Mouse (Mus musculus): ENCODE data around the gene Ltc4s. TPM values are rescaled to one million over a fixed set of nuclear protein-coding genes. Genes with fewer than 3 reads are reported as not detected.

Gene Ltc4s
- polyA plus RNA-seq, 1 experiment from 2014 or later = 2.9 TPM

DNA sequence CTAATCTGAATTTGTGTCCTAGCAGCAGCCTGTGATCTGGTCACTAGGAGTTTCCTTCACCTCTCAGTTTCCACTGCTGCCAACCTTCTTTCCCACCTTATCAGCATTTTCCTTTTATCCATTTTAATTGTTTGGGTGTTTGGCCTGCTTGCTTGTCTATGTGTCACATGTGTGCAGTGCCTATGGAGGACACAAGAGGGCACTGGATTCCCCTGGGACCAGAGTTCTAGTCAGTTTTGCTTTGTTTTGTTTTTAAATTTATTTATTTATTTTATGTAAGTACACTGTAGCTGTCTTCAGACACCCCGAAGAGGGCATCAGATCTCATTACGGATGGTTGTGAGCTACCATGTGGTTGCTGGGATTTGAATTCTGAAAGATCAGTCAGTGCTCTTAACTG, 30.7 kb upstream of the Ltc4s start:
- Histone ChIP-seq H3K9ac (replicated peaks) (no peak overlapping the region), H3K9me3 (replicated peaks) (no peaks in the 10 kb centered on the region), H3K4me2 (no peak overlapping the region), H3K27me3 (replicated peaks) (no peaks in the 10 kb centered on the region), H3K27ac (replicated peaks) (no peak overlapping the region), H3K36me3 (peaks cover 26% of the 10 kb centered on the region), H3K4me1 (0 out of 2 replicates have a peak, but pooled peaks cover 4% of the 10 kb centered on the region), H3K4me3 (replicated peaks) (no peak overlapping the region)
- 91% methylated on average over 2 of the region's 2 CpGs for WGBS
- ATAC-seq (ENCODE audit: low FRiP score) = no peak

DNA sequence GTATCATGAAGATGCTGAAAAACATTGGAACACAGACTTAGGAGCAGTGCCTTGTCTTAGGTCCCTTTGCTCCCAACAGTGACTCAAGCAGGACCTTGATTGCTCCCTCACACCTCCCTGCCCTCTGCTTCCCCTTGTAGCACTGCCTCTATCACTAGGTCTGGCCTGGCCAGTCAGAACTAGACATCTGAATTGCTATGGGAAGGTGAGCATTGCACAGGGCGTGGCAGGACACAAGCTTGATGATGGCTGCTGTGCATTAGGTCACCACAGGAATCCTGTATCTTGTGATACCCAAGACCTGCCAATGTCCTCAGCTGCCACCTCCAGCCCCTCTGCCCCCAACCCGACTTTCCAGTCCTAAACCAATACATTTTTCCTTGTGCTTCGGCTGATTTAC, 28.6 kb upstream of the Ltc4s start:
- Histone ChIP-seq H3K4me2 (no peak overlapping the region), H3K9ac (replicated peaks) (no peak overlapping the region), H3K4me1 (no peaks in the 10 kb centered on the region), H3K4me3 (replicated peaks) (no peak overlapping the region), H3K9me3 (replicated peaks) (no peaks in the 10 kb centered on the region), H3K36me3 (peaks cover 42% of the 10 kb centered on the region), H3K27ac (replicated peaks) (no peak overlapping the region), H3K27me3 (replicated peaks) (no peaks in the 10 kb centered on the region)
- no peak for ATAC-seq (ENCODE audit: low FRiP score)
- 96% methylated on average over 3 of the region's 3 CpGs for WGBS

DNA sequence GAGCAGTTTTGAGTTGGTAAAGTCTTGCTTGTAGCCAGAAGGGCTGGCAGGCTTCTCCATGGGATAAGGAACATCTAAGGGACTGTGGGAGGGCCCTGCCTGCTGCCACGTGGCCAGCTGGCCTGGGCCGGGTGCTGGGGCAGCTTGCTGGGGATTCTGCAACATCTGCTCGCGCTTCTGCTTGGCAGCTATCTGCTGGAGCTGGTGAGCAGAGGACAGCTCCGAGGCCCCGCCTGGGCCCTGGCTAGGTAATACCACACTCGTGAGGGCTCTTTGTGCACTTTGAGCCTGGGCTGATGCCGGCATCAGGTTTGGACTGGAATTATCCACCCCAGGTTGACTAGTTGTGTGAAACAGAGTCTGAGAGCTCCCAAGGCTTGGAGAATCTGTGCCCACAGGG, 27.5 kb upstream of the Ltc4s start:
- no peaks in the 10 kb centered on the region for H3K4me1 ChIP-seq
- H3K9ac ChIP-seq (replicated peaks) = no peak overlapping the region
- H3K4me2 ChIP-seq = no peak overlapping the region
- H3K4me3 ChIP-seq (replicated peaks) = no peak overlapping the region
- ATAC-seq (ENCODE audit: low FRiP score) = no peak
- H3K27ac ChIP-seq (replicated peaks) = no peak overlapping the region
- H3K9me3 ChIP-seq (replicated peaks) = no peaks in the 10 kb centered on the region
- no peaks in the 10 kb centered on the region for H3K27me3 ChIP-seq (replicated peaks)
- peaks cover 53% of the 10 kb centered on the region for H3K36me3 ChIP-seq
- 83% methylated on average over 8 of the region's 8 CpGs for WGBS

DNA sequence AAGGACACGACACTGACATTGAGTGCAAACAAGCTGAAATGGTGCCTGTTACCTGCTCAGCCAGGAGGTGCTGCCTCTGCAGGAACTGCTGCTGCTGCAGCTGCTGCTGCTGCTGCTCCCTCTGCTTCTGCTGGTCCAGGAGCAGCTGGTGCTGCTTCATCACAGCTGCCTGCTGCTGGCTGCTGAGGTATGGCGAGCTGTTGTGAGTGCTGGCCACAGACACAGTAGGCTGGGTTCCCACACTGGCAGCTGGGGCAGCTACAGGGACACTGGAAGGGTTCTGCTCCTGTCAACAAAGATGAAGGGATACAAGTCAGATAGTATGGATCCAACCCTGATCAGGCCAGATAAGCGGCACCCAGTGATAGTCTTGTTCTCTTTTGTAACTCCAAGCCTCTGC, 24.8 kb upstream of the Ltc4s start:
- 89% methylated on average over 3 of the region's 3 CpGs for WGBS
- Histone ChIP-seq H3K4me2 (no peak overlapping the region), H3K4me1 (no peaks in the 10 kb centered on the region), H3K27ac (replicated peaks) (no peak overlapping the region), H3K4me3 (replicated peaks) (no peak overlapping the region), H3K27me3 (replicated peaks) (no peaks in the 10 kb centered on the region), H3K36me3 (peaks cover 80% of the 10 kb centered on the region), H3K9ac (replicated peaks) (no peak overlapping the region), H3K9me3 (replicated peaks) (no peaks in the 10 kb centered on the region)
- no peak for ATAC-seq (ENCODE audit: low FRiP score)

DNA sequence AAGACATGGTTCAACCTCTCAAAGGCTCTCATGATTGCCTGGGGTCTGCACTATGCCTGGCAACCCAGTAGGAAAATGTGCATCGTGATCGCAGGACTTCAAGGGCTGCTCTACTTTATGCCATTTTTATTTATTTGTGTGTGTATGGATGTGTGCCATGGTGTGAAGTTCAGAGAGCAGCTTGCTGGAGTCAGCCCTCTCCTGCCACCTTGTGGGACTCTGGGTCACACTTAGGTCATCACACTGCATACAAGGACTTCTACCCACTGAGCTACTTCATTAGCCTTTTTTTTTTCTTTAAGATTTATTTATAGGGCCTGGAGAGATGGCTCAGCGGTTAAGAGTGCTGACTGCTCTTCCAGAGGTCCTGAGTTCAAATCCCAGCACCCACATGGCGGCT, 23.6 kb upstream of the Ltc4s start:
- no peak overlapping the region for H3K4me3 ChIP-seq (replicated peaks)
- H3K27me3 ChIP-seq (replicated peaks) = no peaks in the 10 kb centered on the region
- H3K4me2 ChIP-seq = no peak overlapping the region
- H3K9me3 ChIP-seq (replicated peaks) = no peaks in the 10 kb centered on the region
- peaks cover 87% of the 10 kb centered on the region for H3K36me3 ChIP-seq
- no peaks in the 10 kb centered on the region for H3K4me1 ChIP-seq
- no peak overlapping the region for H3K9ac ChIP-seq (replicated peaks)
- no peak overlapping the region for H3K27ac ChIP-seq (replicated peaks)
- ATAC-seq (ENCODE audit: low FRiP score) = no peak
- WGBS = 92% methylated on average over 4 of the region's 4 CpGs

DNA sequence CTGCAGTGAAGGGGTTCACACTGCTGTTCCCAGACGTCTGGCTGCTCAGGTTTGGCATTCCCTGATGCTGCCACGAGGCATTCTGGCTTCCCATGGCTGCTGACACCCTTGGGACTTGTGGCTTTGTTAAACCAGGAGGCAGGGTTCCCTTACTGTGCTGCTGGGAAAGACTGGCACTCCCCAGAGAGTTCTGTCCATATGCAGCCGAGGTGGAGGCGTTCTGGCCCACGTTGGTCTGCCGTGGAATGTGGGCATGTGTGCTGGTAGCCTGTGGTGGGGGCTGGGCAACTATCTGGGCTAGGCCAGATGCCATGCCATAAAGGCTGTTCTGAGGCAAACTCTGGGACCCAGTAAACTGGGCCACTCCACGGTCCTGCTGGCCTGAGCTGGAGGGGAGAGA, 19.9 kb upstream of the Ltc4s start:
- H3K36me3 ChIP-seq = peaks cover 74% of the 10 kb centered on the region

DNA sequence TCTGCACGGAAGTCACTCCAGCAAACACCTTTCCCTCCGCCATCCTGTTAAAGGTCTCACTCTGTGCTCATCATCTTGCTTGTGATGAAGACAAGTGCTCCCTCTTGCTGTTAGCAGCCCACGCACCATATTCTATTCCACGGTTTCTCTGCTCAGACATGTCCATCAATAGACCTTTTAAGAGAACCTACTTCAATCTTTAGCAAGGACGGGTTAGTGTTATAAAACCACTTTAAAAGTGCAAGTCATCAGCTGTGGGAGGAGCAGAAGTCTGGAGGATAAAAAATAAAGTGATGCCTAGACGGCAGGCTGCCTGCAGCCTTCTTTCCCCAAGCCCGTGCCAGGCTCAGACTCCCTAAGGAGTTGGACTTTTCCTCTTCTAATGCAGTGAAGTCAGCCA, 18.2 kb upstream of the Ltc4s start:
- no peak overlapping the region for H3K27ac ChIP-seq (replicated peaks)
- no peaks in the 10 kb centered on the region for H3K27me3 ChIP-seq (replicated peaks)
- no peak overlapping the region for H3K4me2 ChIP-seq
- H3K9me3 ChIP-seq (replicated peaks) = no peaks in the 10 kb centered on the region
- ATAC-seq (ENCODE audit: low FRiP score) = no peak
- 88% methylated on average over 7 of the region's 7 CpGs for WGBS
- no peak overlapping the region for H3K4me3 ChIP-seq (replicated peaks)
- H3K36me3 ChIP-seq = peaks cover 57% of the 10 kb centered on the region
- no peak overlapping the region for H3K9ac ChIP-seq (replicated peaks)
- H3K4me1 ChIP-seq = no peaks in the 10 kb centered on the region

More for the DNA sequence above, 19.9 kb upstream of the Ltc4s start:
- Histone ChIP-seq H3K4me2 (no peak overlapping the region), H3K9me3 (replicated peaks) (no peaks in the 10 kb centered on the region), H3K4me1 (no peaks in the 10 kb centered on the region), H3K27ac (replicated peaks) (no peak overlapping the region), H3K27me3 (replicated peaks) (no peaks in the 10 kb centered on the region), H3K9ac (replicated peaks) (no peak overlapping the region), H3K4me3 (replicated peaks) (no peak overlapping the region)
- WGBS = 61% methylated on average over 7 of the region's 7 CpGs
- ATAC-seq (ENCODE audit: low FRiP score) = no peak

DNA sequence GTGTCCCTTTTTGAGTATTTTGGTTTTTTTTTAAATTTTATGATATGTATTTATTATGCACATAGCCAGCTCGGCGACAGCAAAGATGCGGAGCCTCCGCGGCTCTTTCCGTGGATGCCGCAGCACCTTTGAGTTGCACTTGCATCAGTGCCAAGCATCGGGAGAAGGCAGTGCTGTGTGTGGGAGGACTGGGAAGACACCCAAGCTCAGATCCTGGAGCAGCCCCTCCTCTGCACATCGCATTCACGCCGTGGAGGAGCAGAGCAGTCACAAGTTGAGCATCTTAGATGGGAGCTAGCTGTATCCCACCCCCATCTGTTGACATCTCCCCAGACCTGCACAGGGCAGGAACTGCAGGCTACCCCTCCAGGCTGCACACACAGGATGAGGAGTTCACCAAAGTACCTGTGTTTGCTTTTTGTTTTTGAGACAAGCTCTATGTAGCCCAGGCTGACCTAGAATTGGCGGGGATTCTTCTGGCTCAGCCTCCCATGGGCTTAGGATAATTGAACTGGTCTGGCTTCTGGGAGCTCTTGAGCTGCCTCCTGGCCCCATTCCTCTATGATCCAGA, 15.7 kb upstream of the Ltc4s start:
- Histone ChIP-seq H3K4me2 (no peak overlapping the region), H3K4me3 (replicated peaks) (no peak overlapping the region), H3K36me3 (peaks cover 32% of the 10 kb centered on the region), H3K27me3 (replicated peaks) (no peaks in the 10 kb centered on the region), H3K27ac (replicated peaks) (no peak overlapping the region), H3K9me3 (replicated peaks) (no peaks in the 10 kb centered on the region), H3K4me1 (no peaks in the 10 kb centered on the region), H3K9ac (replicated peaks) (no peak overlapping the region)
- ATAC-seq (ENCODE audit: low FRiP score) = peak; percentile 29; the same call in 1 of the 2 replicates
- WGBS = 86% methylated on average over 12 of the region's 12 CpGs

DNA sequence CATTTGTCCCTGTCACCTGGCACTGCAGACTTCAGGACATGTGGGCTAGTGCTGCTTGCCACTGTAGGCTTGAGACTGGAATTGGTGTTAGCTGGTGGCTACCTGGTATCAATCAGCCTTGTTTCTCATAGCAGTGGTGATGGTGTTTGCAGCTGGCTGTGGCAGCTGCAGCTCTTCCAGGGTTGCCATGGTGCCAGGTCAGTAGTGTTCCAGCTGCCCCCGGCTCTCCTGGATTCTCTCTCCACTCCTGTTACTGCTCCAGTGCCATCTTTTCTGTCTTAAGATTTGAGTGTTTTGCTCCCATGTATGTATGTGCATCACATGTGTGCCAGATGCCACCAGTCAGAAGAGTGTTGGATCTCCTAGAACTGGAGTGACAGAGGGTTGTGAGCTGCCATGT, 15.0 kb upstream of the Ltc4s start:
- Histone ChIP-seq H3K27me3 (replicated peaks) (no peaks in the 10 kb centered on the region), H3K36me3 (peaks cover 25% of the 10 kb centered on the region), H3K27ac (replicated peaks) (no peak overlapping the region), H3K4me2 (no peak overlapping the region), H3K4me1 (no peaks in the 10 kb centered on the region), H3K9me3 (replicated peaks) (no peaks in the 10 kb centered on the region), H3K4me3 (replicated peaks) (no peak overlapping the region), H3K9ac (replicated peaks) (no peak overlapping the region)
- ATAC-seq (ENCODE audit: low FRiP score) = no peak
- WGBS = 65% methylated on average over 1 of the region's 1 CpGs

DNA sequence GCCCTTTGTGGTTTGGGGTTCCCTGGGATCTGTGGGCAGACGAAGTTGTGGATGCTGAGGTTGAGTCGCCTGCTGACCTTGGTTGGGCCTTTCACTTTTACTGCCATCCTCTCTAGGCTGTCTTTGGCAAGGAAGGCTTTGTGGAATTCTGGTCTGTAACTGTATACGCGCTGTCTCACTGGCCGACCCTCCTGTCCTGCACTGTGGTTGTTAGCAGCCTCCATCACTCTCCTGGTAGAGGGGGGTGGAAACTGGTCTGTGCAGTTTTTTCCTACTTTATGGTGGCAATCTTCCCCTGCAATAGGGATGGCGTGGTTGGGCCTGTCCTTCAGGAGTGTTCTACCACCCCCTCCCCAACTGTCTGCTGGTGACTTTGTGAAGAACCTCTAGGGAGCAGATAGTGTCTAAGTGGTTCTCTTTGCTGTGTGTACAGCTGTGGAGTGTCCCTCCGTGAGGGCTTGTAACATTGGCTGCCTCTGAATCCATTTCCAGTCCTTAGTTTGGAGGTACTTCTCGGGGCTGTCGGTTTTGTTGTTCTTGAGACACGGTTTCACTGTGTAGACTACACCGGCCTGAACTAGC, 14.4 kb upstream of the Ltc4s start:
- Histone ChIP-seq H3K9me3 (replicated peaks) (no peaks in the 10 kb centered on the region), H3K4me1 (no peaks in the 10 kb centered on the region), H3K4me2 (no peak overlapping the region), H3K27ac (replicated peaks) (no peak overlapping the region), H3K9ac (replicated peaks) (no peak overlapping the region), H3K4me3 (replicated peaks) (no peak overlapping the region), H3K27me3 (replicated peaks) (no peaks in the 10 kb centered on the region), H3K36me3 (peaks cover 19% of the 10 kb centered on the region)
- peak; percentile 24; the same call in 1 of the 2 replicates for ATAC-seq (ENCODE audit: low FRiP score)
- WGBS = 58% methylated on average over 11 of the region's 11 CpGs

DNA sequence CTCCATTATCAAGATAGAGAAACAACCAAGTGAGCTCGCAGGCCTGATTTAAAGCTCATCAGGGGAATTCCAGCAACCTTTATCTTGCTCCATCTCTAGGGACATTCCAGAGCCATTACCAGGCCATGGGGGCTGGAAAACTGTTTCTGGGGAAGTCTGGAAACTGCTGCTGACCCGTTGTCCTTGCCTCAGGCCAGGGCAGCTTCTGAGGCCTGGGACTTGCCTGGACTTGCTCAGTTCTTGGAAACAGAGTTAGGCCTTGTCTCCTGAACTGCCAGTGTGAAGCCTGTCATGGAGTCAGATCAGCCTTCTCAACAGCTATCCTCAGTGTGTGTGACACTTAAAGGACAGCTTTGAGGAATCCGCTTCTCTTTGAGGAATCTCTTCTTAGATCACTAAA, 13.8 kb upstream of the Ltc4s start:
- no peak overlapping the region for H3K4me3 ChIP-seq (replicated peaks)

DNA sequence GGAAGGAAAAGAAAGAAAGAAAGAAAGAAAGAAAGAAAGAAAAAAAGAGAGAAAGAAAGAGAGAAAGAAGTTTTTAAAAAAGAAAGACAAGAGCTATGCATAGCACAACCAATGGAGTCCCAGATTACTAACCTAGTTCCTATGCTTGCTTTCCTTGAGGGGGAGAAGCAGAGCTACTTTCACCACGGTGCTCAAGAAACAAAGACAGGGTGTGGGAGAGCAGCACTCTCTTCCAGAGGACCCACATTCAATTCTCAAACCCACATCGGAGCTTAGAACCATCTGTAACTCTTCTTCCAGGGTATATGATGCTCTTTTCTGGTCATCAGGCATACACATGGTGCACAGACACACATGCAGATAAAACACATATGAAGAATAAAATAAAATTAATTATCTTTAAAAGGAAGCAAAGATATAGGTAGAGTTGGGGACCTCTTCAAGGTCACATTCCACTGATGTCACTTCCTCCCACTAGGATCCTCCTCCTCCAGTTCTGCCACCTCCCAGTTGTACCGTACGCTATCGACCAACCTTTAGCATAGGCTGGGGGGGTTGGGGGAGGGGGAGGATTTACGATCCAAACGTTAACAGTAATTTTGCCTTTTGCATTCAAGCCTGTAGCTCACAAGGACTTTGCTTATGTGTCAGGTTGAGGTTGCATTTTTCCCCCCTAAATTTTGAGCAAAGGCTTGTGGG, 10.2 kb upstream of the Ltc4s start:
- Histone ChIP-seq H3K4me1 (no peaks in the 10 kb centered on the region), H3K9me3 (replicated peaks) (no peaks in the 10 kb centered on the region), H3K4me2 (no peak overlapping the region), H3K27ac (replicated peaks) (no peak overlapping the region), H3K9ac (replicated peaks) (no peak overlapping the region), H3K27me3 (replicated peaks) (no peaks in the 10 kb centered on the region), H3K36me3 (no peaks in the 10 kb centered on the region), H3K4me3 (replicated peaks) (no peak overlapping the region)
- WGBS = 81% methylated on average over 7 of the region's 7 CpGs
- no peak for ATAC-seq (ENCODE audit: low FRiP score)

More for the DNA sequence above, 13.8 kb upstream of the Ltc4s start:
- H3K27me3 ChIP-seq (replicated peaks) = no peaks in the 10 kb centered on the region
- ATAC-seq (ENCODE audit: low FRiP score) = no peak
- H3K9me3 ChIP-seq (replicated peaks) = no peaks in the 10 kb centered on the region
- no peak overlapping the region for H3K27ac ChIP-seq (replicated peaks)
- no peak overlapping the region for H3K4me2 ChIP-seq
- WGBS = 58% methylated on average over 3 of the region's 3 CpGs
- no peak overlapping the region for H3K9ac ChIP-seq (replicated peaks)
- H3K36me3 ChIP-seq = peaks cover 17% of the 10 kb centered on the region
- H3K4me1 ChIP-seq = no peaks in the 10 kb centered on the region
